Mouse (Mus musculus): ENCODE results near the gene Wfdc9. TPM values are rescaled to one million over a fixed set of nuclear protein-coding genes. Genes with fewer than 3 reads are reported as not detected.
"Not testable (repeated sequence)": the region's sequence is repeated elsewhere in the genome, so short reads cannot be mapped to it uniquely, and the experiment has no call there.

Wfdc9 gene
- polyA plus RNA-seq, 1 experiment from 2014 or later, result not detected

GRCm38 (mm10) chr2:164613471-164613870 is 42.9 kb downstream of the Wfdc9 start, which contains the start of the genes Wfdc6b and Wfdc8:
Gene Wfdc6b, plus strand, starts transcription at chr2:164613522.
Gene Wfdc8, minus strand, starts transcription at chr2:164613626.
- not testable (repeated sequence) for H3K9me3 ChIP-seq; H3K9ac ChIP-seq; H3K27ac ChIP-seq; H3K4me2 ChIP-seq; ATAC-seq (ENCODE audit: insufficient read depth, low FRiP score, low read depth); H3K27me3 ChIP-seq (replicated peaks); H3K4me1 ChIP-seq; H3K4me3 ChIP-seq (replicated peaks); H3K36me3 ChIP-seq
- 52% methylated on average over 8 of the region's 8 CpGs for WGBS

GRCm38 (mm10) chr2:164608781-164609180 is 47.6 kb downstream of the Wfdc9 start:
- no peak overlapping the region for H3K9ac ChIP-seq
- H3K4me2 ChIP-seq, result no peak overlapping the region
- no peaks in the 10 kb centered on the region for H3K9me3 ChIP-seq
- no peaks in the 10 kb centered on the region for H3K4me1 ChIP-seq
- 75% methylated on average over 6 of the region's 6 CpGs for WGBS
- H3K27me3 ChIP-seq (replicated peaks), result no peaks in the 10 kb centered on the region
- H3K27ac ChIP-seq, result no peak overlapping the region
- ATAC-seq (ENCODE audit: insufficient read depth, low FRiP score, low read depth), result no peak
- no peaks in the 10 kb centered on the region for H3K36me3 ChIP-seq
- no peak overlapping the region for H3K4me3 ChIP-seq (replicated peaks)

GRCm38 (mm10) chr2:164604411-164604810 is 52.0 kb downstream of the Wfdc9 start:
- 88% methylated on average over 8 of the region's 8 CpGs for WGBS
- Histone ChIP-seq H3K4me1 (no peaks in the 10 kb centered on the region), H3K9ac (no peak overlapping the region), H3K9me3 (no peaks in the 10 kb centered on the region), H3K4me2 (no peak overlapping the region), H3K36me3 (no peaks in the 10 kb centered on the region), H3K27ac (no peak overlapping the region), H3K27me3 (replicated peaks) (no peaks in the 10 kb centered on the region), H3K4me3 (replicated peaks) (no peak overlapping the region)
- no peak for ATAC-seq (ENCODE audit: insufficient read depth, low FRiP score, low read depth)

- WGBS, result 88% methylated on average over 3 of the region's 3 CpGs
- Histone ChIP-seq H3K27me3 (replicated peaks) (no peaks in the 10 kb centered on the region), H3K9ac (no peak overlapping the region), H3K4me3 (replicated peaks) (no peak overlapping the region), H3K4me2 (no peak overlapping the region), H3K27ac (no peak overlapping the region), H3K4me1 (no peaks in the 10 kb centered on the region), H3K36me3 (no peaks in the 10 kb centered on the region), H3K9me3 (no peaks in the 10 kb centered on the region)
- no peak for ATAC-seq (ENCODE audit: insufficient read depth, low FRiP score, low read depth)
Measured at GRCm38 (mm10) chr2:164603482-164603881, 52.9 kb downstream of the Wfdc9 start.

- Histone ChIP-seq H3K4me3 (replicated peaks) (no peak overlapping the region), H3K27ac (no peak overlapping the region), H3K4me1 (no peaks in the 10 kb centered on the region), H3K9ac (no peak overlapping the region), H3K27me3 (replicated peaks) (no peaks in the 10 kb centered on the region), H3K36me3 (no peaks in the 10 kb centered on the region), H3K4me2 (no peak overlapping the region), H3K9me3 (no peaks in the 10 kb centered on the region)
- 70% methylated on average over 3 of the region's 3 CpGs for WGBS
- ATAC-seq (ENCODE audit: insufficient read depth, low FRiP score, low read depth), result no peak
Measured at GRCm38 (mm10) chr2:164600179-164600578, 56.2 kb downstream of the Wfdc9 start.

Other genes starting within 250 kb of the Wfdc9 start
- gene Sdc4, start 212.7 kb downstream of the Wfdc9 start, polyA plus RNA-seq (2015; fragmentation: Nextera tagmentation; extraction: Ambion mirVana), result 132 and 135 TPM in 2 replicates
- 60.6 and 61.8 TPM in 2 replicates for gene Sys1, start 199.6 kb downstream of the Wfdc9 start, polyA plus RNA-seq (2015; fragmentation: Nextera tagmentation; extraction: Ambion mirVana)
- 17.9 and 18.1 TPM in 2 replicates for gene Gm20458, start 195.6 kb downstream of the Wfdc9 start, polyA plus RNA-seq (2015; fragmentation: Nextera tagmentation; extraction: Ambion mirVana)
- gene Trp53tg5, start 182.9 kb downstream of the Wfdc9 start, polyA plus RNA-seq (2015; fragmentation: Nextera tagmentation; extraction: Ambion mirVana), result 0.14 TPM in 1 of 2 replicates, not detected in the other
- 6.5 and 10.4 TPM in 2 replicates for gene Dbndd2, start 170.5 kb downstream of the Wfdc9 start, polyA plus RNA-seq (2015; fragmentation: Nextera tagmentation; extraction: Ambion mirVana)
- gene Pigt, start 159.1 kb downstream of the Wfdc9 start, polyA plus RNA-seq (2015; fragmentation: Nextera tagmentation; extraction: Ambion mirVana), result 67.0 and 67.5 TPM in 2 replicates
- gene Wfdc2, start 94.2 kb downstream of the Wfdc9 start, polyA plus RNA-seq (2015; fragmentation: Nextera tagmentation; extraction: Ambion mirVana), result 162 and 175 TPM in 2 replicates
- gene Spint3, start 83.1 kb downstream of the Wfdc9 start, polyA plus RNA-seq (2015; fragmentation: Nextera tagmentation; extraction: Ambion mirVana), result not detected in 2 replicates
- gene Wfdc6a, start 71.1 kb downstream of the Wfdc9 start, polyA plus RNA-seq (2015; fragmentation: Nextera tagmentation; extraction: Ambion mirVana), result 1.0 and 1.5 TPM in 2 replicates
- gene Eppin, start 63.0 kb downstream of the Wfdc9 start, polyA plus RNA-seq (2015; fragmentation: Nextera tagmentation; extraction: Ambion mirVana), result not detected in 2 replicates
- gene Wfdc6b, start 43.1 kb downstream of the Wfdc9 start, polyA plus RNA-seq (2015; fragmentation: Nextera tagmentation; extraction: Ambion mirVana), result not detected in 2 replicates
- not detected in 2 replicates for gene Wfdc8, start 43.0 kb downstream of the Wfdc9 start, polyA plus RNA-seq (2015; fragmentation: Nextera tagmentation; extraction: Ambion mirVana)
- gene Wfdc16, start 17.8 kb downstream of the Wfdc9 start, polyA plus RNA-seq (2015; fragmentation: Nextera tagmentation; extraction: Ambion mirVana), result not detected in 2 replicates
- gene Wfdc10, start 537 bp downstream of the Wfdc9 start, polyA plus RNA-seq (2015; fragmentation: Nextera tagmentation; extraction: Ambion mirVana), result 0.44 and 0.99 TPM in 2 replicates
- gene Wfdc11, start 17.5 kb upstream of the Wfdc9 start, polyA plus RNA-seq (2015; fragmentation: Nextera tagmentation; extraction: Ambion mirVana), result not detected in 2 replicates
- gene Wfdc13, start 28.5 kb upstream of the Wfdc9 start, polyA plus RNA-seq (2015; fragmentation: Nextera tagmentation; extraction: Ambion mirVana), result 1.9 and 3.7 TPM in 2 replicates
- gene Spint4, start 41.9 kb upstream of the Wfdc9 start, polyA plus RNA-seq (2015; fragmentation: Nextera tagmentation; extraction: Ambion mirVana), result not detected in 2 replicates
- not detected in 2 replicates for gene Spint5, start 58.7 kb upstream of the Wfdc9 start, polyA plus RNA-seq (2015; fragmentation: Nextera tagmentation; extraction: Ambion mirVana)
- gene Wfdc3, start 89.3 kb upstream of the Wfdc9 start, polyA plus RNA-seq (2015; fragmentation: Nextera tagmentation; extraction: Ambion mirVana), result 2.2 and 2.3 TPM in 2 replicates
- gene Dnttip1, start 89.4 kb upstream of the Wfdc9 start, polyA plus RNA-seq (2015; fragmentation: Nextera tagmentation; extraction: Ambion mirVana), result 60.9 and 64.7 TPM in 2 replicates
- gene Ube2c, start 113.3 kb upstream of the Wfdc9 start, polyA plus RNA-seq (2015; fragmentation: Nextera tagmentation; extraction: Ambion mirVana), result 428 and 438 TPM in 2 replicates
- 8.1 and 16.8 TPM in 2 replicates for gene Tnnc2, start 123.4 kb upstream of the Wfdc9 start, polyA plus RNA-seq (2015; fragmentation: Nextera tagmentation; extraction: Ambion mirVana)
- 24.6 and 24.8 TPM in 2 replicates for gene Snx21, start 129.2 kb upstream of the Wfdc9 start, polyA plus RNA-seq (2015; fragmentation: Nextera tagmentation; extraction: Ambion mirVana)
- gene Acot8, start 148.3 kb upstream of the Wfdc9 start, polyA plus RNA-seq (2015; fragmentation: Nextera tagmentation; extraction: Ambion mirVana), result 21.9 and 22.9 TPM in 2 replicates
- 7.9 and 8.5 TPM in 2 replicates for gene Zswim3, start 148.5 kb upstream of the Wfdc9 start, polyA plus RNA-seq (2015; fragmentation: Nextera tagmentation; extraction: Ambion mirVana)
- 13.1 and 13.5 TPM in 2 replicates for gene Zswim1, start 166.1 kb upstream of the Wfdc9 start, polyA plus RNA-seq (2015; fragmentation: Nextera tagmentation; extraction: Ambion mirVana)
- not detected in 2 replicates for gene Spata25, start 172.0 kb upstream of the Wfdc9 start, polyA plus RNA-seq (2015; fragmentation: Nextera tagmentation; extraction: Ambion mirVana)
- 132 and 159 TPM in 2 replicates for gene Ctsa, start 176.3 kb upstream of the Wfdc9 start, polyA plus RNA-seq (2015; fragmentation: Nextera tagmentation; extraction: Ambion mirVana)
- gene Neurl2, start 176.9 kb upstream of the Wfdc9 start, polyA plus RNA-seq (2015; fragmentation: Nextera tagmentation; extraction: Ambion mirVana), result 6.2 and 6.9 TPM in 2 replicates
- gene Pltp, start 201.1 kb upstream of the Wfdc9 start, polyA plus RNA-seq (2015; fragmentation: Nextera tagmentation; extraction: Ambion mirVana), result 43.9 and 48.5 TPM in 2 replicates
- 64.7 and 70.9 TPM in 2 replicates for gene Pcif1, start 222.7 kb upstream of the Wfdc9 start, polyA plus RNA-seq (2015; fragmentation: Nextera tagmentation; extraction: Ambion mirVana)

Measured in stomach, embryonic 15.5 days (tissue).